Mouse (Mus musculus) embryo, embryonic 10 days (tissue): ENCODE measurements around the gene Suv39h2.

Source experiments
- DNase-seq: peaks from one replicate; pipeline ENCODE4 v3.0.0-alpha.2; 2015; ENCODE audit warnings: low spot score

Suv39h2 gene

GRCm38 (mm10) chr2:3474861-3475283 is at the start of gene Suv39h2:
Gene Suv39h2 (minus strand): TSS chr2:3475031.
- peak; percentile 96 for DNase-seq

- no peak for DNase-seq
Measured at GRCm38 (mm10) chr2:3522558-3522957, 47.7 kb upstream of the Suv39h2 start.

GRCm38 (mm10) chr2:3512552-3513454 is 38.0 kb upstream of the Suv39h2 start, which contains the start of the genes Gm45902, Hspa14 and Cdnf:
Gene Gm45902 (minus strand): TSS chr2:3512790.
Gene Hspa14 (minus strand): TSS chr2:3512814.
Gene Cdnf (plus strand): TSS chr2:3513030.
- peak; percentile 98 for DNase-seq

- DNase-seq: peak; percentile 75
Measured at GRCm38 (mm10) chr2:3512076-3512475, 37.2 kb upstream of the Suv39h2 start.

GRCm38 (mm10) chr2:3500886-3501285 is 26.1 kb upstream of the Suv39h2 start:
- no peak for DNase-seq

GRCm38 (mm10) chr2:3499543-3499942 is 24.7 kb upstream of the Suv39h2 start:
- no peak for DNase-seq

- DNase-seq: no peak
Measured at GRCm38 (mm10) chr2:3493833-3494409, 19.1 kb upstream of the Suv39h2 start.

- DNase-seq: no peak
Measured at GRCm38 (mm10) chr2:3489816-3490215, 15.0 kb upstream of the Suv39h2 start.

GRCm38 (mm10) chr2:3480239-3480638 is 5.4 kb upstream of the Suv39h2 start:
- DNase-seq: no peak

GRCm38 (mm10) chr2:3475746-3476251 is 968 bp upstream of the Suv39h2 start:
- DNase-seq: no peak

GRCm38 (mm10) chr2:3474361-3474805 is 448 bp downstream of the Suv39h2 start:
- DNase-seq: peak; percentile 81

- DNase-seq: peak; percentile 34
Measured at GRCm38 (mm10) chr2:3473891-3474290, 940 bp downstream of the Suv39h2 start.

GRCm38 (mm10) chr2:3456590-3456989 is 18.2 kb downstream of the Suv39h2 start:
- no peak for DNase-seq

GRCm38 (mm10) chr2:3453096-3453495 is 21.7 kb downstream of the Suv39h2 start:
- DNase-seq: no peak

- DNase-seq: no peak
Measured at GRCm38 (mm10) chr2:3449431-3449830, 25.4 kb downstream of the Suv39h2 start.

GRCm38 (mm10) chr2:3445984-3446383 is 28.8 kb downstream of the Suv39h2 start:
- no peak for DNase-seq

- no peak for DNase-seq
Measured at GRCm38 (mm10) chr2:3444206-3444605, 30.6 kb downstream of the Suv39h2 start.

- no peak for DNase-seq
Measured at GRCm38 (mm10) chr2:3437956-3438355, 36.9 kb downstream of the Suv39h2 start.

GRCm38 (mm10) chr2:3435369-3436061 is 39.3 kb downstream of the Suv39h2 start:
- DNase-seq: no peak

GRCm38 (mm10) chr2:3430956-3431355 is 43.9 kb downstream of the Suv39h2 start:
- DNase-seq: no peak

GRCm38 (mm10) chr2:3424579-3424910 is 50.3 kb downstream of the Suv39h2 start:
- no peak for DNase-seq

GRCm38 (mm10) chr2:3423841-3424578 is 50.8 kb downstream of the Suv39h2 start, which contains the start of gene Dclre1c:
Gene Dclre1c (plus strand): TSS chr2:3424131.
- DNase-seq: peak; percentile 96
